Mouse (Mus musculus) liver, embryonic 14.5 days (tissue): ENCODE data around the gene Actrt2.

ENCODE experiments used
- CTCF ChIP-seq: IDR thresholded peaks from 2 replicates; pipeline ENCODE4 v1.5.1; 2016; ENCODE audit warnings: antibody characterized with exemption, low read depth, control low read depth
- EP300 ChIP-seq: IDR thresholded peaks from 2 replicates; pipeline ENCODE4 v1.6.1; 2016; ENCODE audit warnings: antibody characterized with exemption, low read depth

- no peak for TF ChIP-seq CTCF
- TF ChIP-seq EP300: no peak
These were observed 6.3 kb upstream of the Actrt2 start for GRCm38 (mm10) chr4:154673986-154674385.
